Mouse (Mus musculus) embryonic fibroblast, embryonic 13.5 days (primary cell): ENCODE measurements around the gene Olfr282.

Source experiments
- CTCF ChIP-seq: IDR thresholded peaks from 2 replicates; pipeline ENCODE4 v1.5.1; 2011; ENCODE audit warnings: mild to moderate bottlenecking, control low read depth, low read length, moderate library complexity, borderline replicate concordance; ENCODE audit not compliant: insufficient read depth
- POLR2A ChIP-seq: IDR thresholded peaks from 2 replicates; pipeline ENCODE4 v1.6.1; 2011; ENCODE audit warnings: low read depth, mild to moderate bottlenecking, control low read depth, low read length, moderate library complexity

- TF ChIP-seq CTCF: no peak
- TF ChIP-seq POLR2A: no peak
Observed at GRCm38 (mm10) chr15:98474958-98475357, 43.9 kb downstream of the Olfr282 start.
